Mouse (Mus musculus): ENCODE data around the gene Cd302.

GRCm38 (mm10) chr2:60216547-60217153 lies 67.6 kb downstream of the Cd302 start:
- TF ChIP-seq GATA1 (IDR thresholded peaks at IDR 0.05; ENCODE audit: borderline replicate concordance, low read length) (no peak), FLI1 (IDR thresholded peaks at IDR 0.05; ENCODE audit: low read length) (no peak)
